Mouse (Mus musculus) A20 (cell line): ENCODE measurements around the gene Btbd35f20.
"Not testable (repeated sequence)": the region's sequence is repeated elsewhere in the genome, so short reads cannot be mapped to it uniquely, and the experiment has no call there.

ENCODE experiments used
- DNase-seq: peaks from one replicate; pipeline ENCODE4 v3.0.0-alpha.2; 2011; ENCODE audit warnings: low read depth, low spot score

The Btbd35f20 gene

GRCm38 (mm10) chrX:4291145-4291544 is at the start of gene Btbd35f20:
TSS of gene Btbd35f20 (minus strand) at chrX:4291245.
- DNase-seq, result not testable (repeated sequence)
